Mouse (Mus musculus) stomach, postnatal 0 days (tissue): ENCODE results near the gene Rnf135. TPM values are rescaled to one million over a fixed set of nuclear protein-coding genes. Genes with fewer than 3 reads are reported as not detected.

Experiments used
- ATAC-seq: fragments of 200-750 bp; cut with Nextera tagmentation; 2 replicates; pipeline ENCODE4 v1.8.0; 2017; ENCODE audit not compliant: low FRiP score, low TSS enrichment
- DNase-seq: peaks from one replicate; pipeline ENCODE4 v3.0.0-alpha.2; 2016; ENCODE audit warnings: low spot score
- H3K27ac ChIP-seq: fragments of 300-500 bp; sonication (generic); replicated peaks from 2 replicates; pipeline ENCODE4 v1.5.1; 2014; ENCODE audit warnings: mild to moderate bottlenecking, control low read depth
- H3K27me3 ChIP-seq: fragments of 300-500 bp; sonication (generic); 2 replicates; pipeline ENCODE4 v1.6.1; 2014; ENCODE audit warnings: low read length; ENCODE audit not compliant: control insufficient read depth, insufficient read depth
- H3K36me3 ChIP-seq: fragments of 300-500 bp; sonication (generic); 2 replicates; pipeline ENCODE4 v1.6.1; 2014; ENCODE audit warnings: low read length, mixed read lengths; ENCODE audit not compliant: control insufficient read depth, insufficient read depth
- H3K4me1 ChIP-seq: fragments of 300-500 bp; sonication (generic); replicated peaks from 2 replicates; pipeline ENCODE4 v1.6.1; 2014; ENCODE audit warnings: antibody characterized with exemption; ENCODE audit not compliant: control insufficient read depth, insufficient read depth
- H3K4me2 ChIP-seq: fragments of 300-500 bp; sonication (generic); replicated peaks from 2 replicates; pipeline ENCODE4 v1.6.1; 2014; ENCODE audit warnings: low read depth, mild to moderate bottlenecking, control low read depth, moderate library complexity
- H3K4me3 ChIP-seq: fragments of 300-500 bp; sonication (generic); 2 replicates; pipeline ENCODE4 v1.5.1; 2014; ENCODE audit warnings: low read depth, low read length, control low read depth
- H3K9ac ChIP-seq: fragments of 300-500 bp; sonication (generic); 2 replicates; pipeline ENCODE4 v1.6.1; 2014; ENCODE audit warnings: mild to moderate bottlenecking, low read length, control low read depth, mixed read lengths
- H3K9me3 ChIP-seq: fragments of 300-500 bp; sonication (generic); 2 replicates; pipeline ENCODE4 v1.6.1; 2016; ENCODE audit warnings: low read length; ENCODE audit not compliant: control insufficient read depth
- CTCF ChIP-seq: IDR thresholded peaks from 2 replicates; pipeline ENCODE4 v1.5.1; 2016; ENCODE audit warnings: antibody characterized with exemption, low read depth, mild to moderate bottlenecking, moderate library complexity
- EP300 ChIP-seq: optimal IDR thresholded peaks from 2 replicates; pipeline ENCODE3; 2016; ENCODE audit warnings: antibody characterized with exemption
- WGBS: fragments of 180-500 bp; shearing (Covaris S2); extraction: QIAGEN DNeasy Blood & Tissue Kit; methylation state at CpG from one replicate; pipeline ENCODE4 v1.1.7; 2014; 5-methylcytosine and 5-hydroxymethylcytosine counted together
- polyA plus RNA-seq: library from polyadenylated mRNA; unstranded; fragments of >200 nt; fragmentation: Nextera tagmentation; extraction: Ambion mirVana; gene quantifications from 2 replicates; pipeline ENCODE4 v1.2.1, GENCODE M21; 2015

The Rnf135 gene
- polyA plus RNA-seq, 1 experiment from 2014 or later: 7.5 TPM

GRCm38 (mm10) chr11:80155961-80156360 lies 27.7 kb upstream of the Rnf135 start:
- TF ChIP-seq EP300 (no peak), CTCF (no peak)
- Histone ChIP-seq H3K27ac (no peak overlapping the region), H3K36me3 (no peaks in the 10 kb centered on the region), H3K4me2 (no peak overlapping the region), H3K4me3 (no peak overlapping the region), H3K9me3 (no peaks in the 10 kb centered on the region), H3K4me1 (no peaks in the 10 kb centered on the region), H3K9ac (no peak overlapping the region), H3K27me3 (0 out of 2 replicates have a peak, but pooled peaks cover 2% of the 10 kb centered on the region)
- ATAC-seq (no peak), DNase-seq (no peak)
- 79% methylated on average over 4 of the region's 4 CpGs for WGBS

- WGBS: 78% methylated on average over 4 of the region's 4 CpGs
- no peak overlapping the region for H3K27ac ChIP-seq
- ATAC-seq: no peak
Measured at GRCm38 (mm10) chr11:80156841-80157240, 26.8 kb upstream of the Rnf135 start.

GRCm38 (mm10) chr11:80159018-80159417 lies 24.6 kb upstream of the Rnf135 start:
- TF ChIP-seq EP300 (no peak), CTCF (no peak)
- ATAC-seq (peak; percentile 55; the same call in 1 of the 2 replicates), DNase-seq (peak; percentile 30)
- Histone ChIP-seq H3K4me1 (no peaks in the 10 kb centered on the region), H3K9me3 (no peaks in the 10 kb centered on the region), H3K4me2 (no peak overlapping the region), H3K27me3 (0 out of 2 replicates have a peak, but pooled peaks cover 2% of the 10 kb centered on the region), H3K36me3 (no peaks in the 10 kb centered on the region), H3K4me3 (no peak overlapping the region), H3K9ac (no peak overlapping the region), H3K27ac (no peak overlapping the region)
- 64% methylated on average over 7 of the region's 7 CpGs for WGBS

More at GRCm38 (mm10) chr11:80156841-80157240, 26.8 kb upstream of the Rnf135 start:
- no peak for DNase-seq
- H3K4me1 ChIP-seq: no peaks in the 10 kb centered on the region
- no peak for TF ChIP-seq CTCF
- TF ChIP-seq EP300: no peak
- no peak overlapping the region for H3K9ac ChIP-seq
- no peak overlapping the region for H3K4me3 ChIP-seq
- H3K4me2 ChIP-seq: no peak overlapping the region
- no peaks in the 10 kb centered on the region for H3K9me3 ChIP-seq
- H3K36me3 ChIP-seq: no peaks in the 10 kb centered on the region
- H3K27me3 ChIP-seq: 0 out of 2 replicates have a peak, but pooled peaks cover 2% of the 10 kb centered on the region

DNA sequence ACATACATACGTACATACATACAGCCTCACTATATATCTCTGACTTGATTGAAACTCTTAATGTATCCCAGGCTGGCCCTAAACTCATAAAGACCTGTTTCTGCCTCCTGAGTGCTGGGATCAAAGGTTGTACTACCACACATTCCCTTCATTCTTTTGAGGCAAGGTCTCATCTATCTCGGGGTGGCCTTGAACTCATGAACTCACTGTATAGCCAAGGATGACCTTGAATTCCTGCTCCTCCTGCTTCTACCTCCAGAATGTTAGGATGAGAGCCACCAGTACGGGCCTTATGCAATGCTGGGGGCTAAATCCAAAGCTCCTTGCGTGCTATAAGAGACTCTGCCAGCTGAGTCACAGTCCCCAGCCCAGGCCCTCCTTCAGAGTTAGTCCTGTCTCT lies 22.6 kb upstream of the Rnf135 start:
- WGBS: 74% methylated on average over 4 of the region's 4 CpGs
- no peak for ATAC-seq
- Histone ChIP-seq H3K27me3 (no peaks in the 10 kb centered on the region), H3K36me3 (no peaks in the 10 kb centered on the region), H3K4me1 (no peaks in the 10 kb centered on the region), H3K4me2 (no peak overlapping the region), H3K9me3 (no peaks in the 10 kb centered on the region), H3K9ac (no peak overlapping the region), H3K4me3 (no peak overlapping the region), H3K27ac (no peak overlapping the region)
- no peak for DNase-seq
- no peak for TF ChIP-seq CTCF
- TF ChIP-seq EP300: no peak

DNA sequence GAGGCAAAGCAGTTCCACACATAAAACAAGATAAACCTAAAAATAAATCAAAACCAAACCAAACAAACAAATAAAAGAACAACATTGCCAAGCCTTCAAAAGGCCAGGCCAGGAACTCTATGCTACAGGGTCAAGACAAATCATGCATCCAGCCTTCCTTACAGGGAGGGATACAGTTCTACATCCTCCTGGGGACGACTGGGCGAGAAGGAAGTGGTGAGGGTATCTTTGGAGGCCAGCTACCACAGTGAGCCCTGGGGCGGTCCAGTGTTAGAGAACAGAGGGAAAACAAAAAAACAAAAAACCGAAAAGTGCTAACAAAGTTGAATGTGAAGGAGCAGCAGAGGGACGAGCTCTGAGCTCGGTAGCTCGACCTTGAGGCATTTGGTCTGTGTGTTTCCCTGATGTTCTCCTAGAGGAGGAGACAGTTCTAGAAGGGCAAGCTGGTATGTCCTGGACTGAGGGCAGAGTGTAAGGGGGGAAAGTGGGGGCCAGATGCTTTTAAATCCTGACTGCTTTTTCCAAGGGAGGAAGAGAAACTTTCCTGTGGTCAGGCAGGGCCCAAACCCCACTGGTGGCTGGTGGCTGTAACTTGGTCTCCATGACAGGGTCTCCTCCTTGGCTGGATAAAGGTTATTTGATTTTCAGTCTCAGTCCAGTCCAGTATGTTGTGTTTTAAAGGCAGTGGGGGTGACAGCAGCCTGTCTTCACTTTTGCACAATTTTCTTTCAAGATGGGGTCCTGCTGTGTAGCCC lies 20.1 kb upstream of the Rnf135 start:
- no peak overlapping the region for H3K27ac ChIP-seq
- H3K27me3 ChIP-seq: no peaks in the 10 kb centered on the region
- no peaks in the 10 kb centered on the region for H3K4me1 ChIP-seq
- TF ChIP-seq CTCF: no peak
- TF ChIP-seq EP300: no peak
- DNase-seq (no peak), ATAC-seq (no peak)
- no peak overlapping the region for H3K4me2 ChIP-seq
- no peaks in the 10 kb centered on the region for H3K9me3 ChIP-seq
- H3K4me3 ChIP-seq: no peak overlapping the region
- H3K9ac ChIP-seq: no peak overlapping the region
- no peaks in the 10 kb centered on the region for H3K36me3 ChIP-seq
- 67% methylated on average over 7 of the region's 7 CpGs for WGBS

DNA sequence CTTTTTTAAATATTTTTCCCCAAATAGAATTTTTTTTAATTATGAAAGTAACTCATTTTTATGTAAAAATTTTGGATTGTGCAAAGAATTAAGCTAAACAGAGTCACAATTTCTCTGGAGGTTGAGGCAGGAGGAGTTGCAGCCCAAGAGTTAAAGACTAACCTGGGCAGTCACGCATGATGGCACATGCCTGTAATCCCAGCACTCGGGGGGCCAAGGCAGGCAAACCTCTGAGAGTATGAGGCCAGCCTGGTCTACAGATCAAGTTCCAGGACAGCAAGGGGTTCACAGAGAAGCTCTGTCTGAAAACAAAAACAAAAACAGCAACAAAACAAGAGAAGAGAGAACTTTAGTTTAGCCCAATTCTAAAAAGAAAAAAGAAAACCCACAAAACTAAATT lies 19.4 kb upstream of the Rnf135 start:
- Histone ChIP-seq H3K9me3 (no peaks in the 10 kb centered on the region), H3K27me3 (no peaks in the 10 kb centered on the region), H3K4me3 (no peak overlapping the region), H3K4me1 (no peaks in the 10 kb centered on the region), H3K27ac (no peak overlapping the region), H3K4me2 (no peak overlapping the region), H3K36me3 (no peaks in the 10 kb centered on the region), H3K9ac (no peak overlapping the region)
- DNase-seq (no peak), ATAC-seq (no peak)
- 67% methylated on average over 2 of the region's 2 CpGs for WGBS
- TF ChIP-seq CTCF (no peak), EP300 (no peak)
